Comparison of ENCODE assay signal across 8 mouse cellular contexts in the genomic region with DNA sequence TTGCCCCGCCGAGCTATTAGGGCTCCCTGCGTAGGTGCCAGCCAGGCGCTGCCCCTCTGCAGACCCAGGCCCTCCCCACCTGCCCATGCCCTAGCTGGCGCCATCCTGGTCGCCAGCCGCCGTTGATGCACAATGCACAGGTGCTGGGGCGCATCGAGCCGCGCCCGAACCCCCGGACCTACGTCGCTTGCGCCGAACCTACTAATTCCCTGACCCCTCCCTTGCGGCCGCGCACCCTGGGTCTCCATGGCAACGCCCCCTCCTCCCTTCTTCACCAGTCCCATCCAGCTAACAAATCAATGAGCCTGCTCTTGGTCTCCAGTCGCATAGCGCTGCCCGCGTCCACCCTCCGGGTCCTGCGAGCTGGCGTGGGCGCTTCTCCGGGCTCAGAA. TPM values are rescaled to one million over a fixed set of nuclear protein-coding genes. Genes with fewer than 3 reads are reported as not detected.
A peak's percentile ranks its signal among the peaks of the same experiment; 100 is the strongest.
DNase-seq lines count a peak whose midpoint lies in the region; ATAC-seq and TF ChIP-seq lines count a peak whose summit lies in the region.

No protein-coding gene starts in this region.

- H3K27ac ChIP-seq in heart, embryonic 12.5 days (ENCODE audit: poor library complexity, severe bottlenecking): no peak overlapping the region
- peak overlapping the region; percentile 79 for H3K27ac ChIP-seq in cortical plate, adult 2 months (ENCODE audit: insufficient read depth, low read length)
- no peak overlapping the region for H3K27ac ChIP-seq in intestine, embryonic 16.5 days (ENCODE audit: low read length)
- H3K27ac ChIP-seq in midbrain, embryonic 16.5 days (ENCODE audit: low read length): peak overlapping the region; percentile 89

- H3K36me3 ChIP-seq in heart, embryonic 12.5 days: peaks cover 10% of the 10 kb centered on the region
- H3K36me3 ChIP-seq in C2C12 (ENCODE audit: control insufficient read depth, insufficient read depth): peaks cover 8% of the 10 kb centered on the region
- peaks cover 6% of the 10 kb centered on the region for H3K36me3 ChIP-seq in intestine, embryonic 16.5 days (ENCODE audit: control insufficient read depth, insufficient read depth, low read length)
- 0 out of 2 replicates have a peak, but pooled peaks cover 5% of the 10 kb centered on the region for H3K36me3 ChIP-seq in midbrain, embryonic 16.5 days (ENCODE audit: control insufficient read depth, insufficient read depth, low read length)

- TF ChIP-seq POLR2A in cortical plate, adult 2 months (IDR thresholded peaks at IDR 0.05; ENCODE audit: extremely low read depth, insufficient read depth, low read length): no peak

- no peaks in the 10 kb centered on the region for H3K79me3 ChIP-seq in C2C12 (ENCODE audit: low read depth)

- peak overlapping the region; percentile 76 for H3K9ac ChIP-seq in heart, embryonic 12.5 days
- H3K9ac ChIP-seq in intestine, embryonic 16.5 days (ENCODE audit: low read depth, low read length): peak overlapping the region; percentile 70
- H3K9ac ChIP-seq in midbrain, embryonic 16.5 days (ENCODE audit: low read depth, low read length): peak overlapping the region; percentile 89

- H3K4me3 ChIP-seq in heart, embryonic 12.5 days: peak overlapping the region; percentile 78
- peak overlapping the region; percentile 36 for H3K4me3 ChIP-seq in C2C12 (ENCODE audit: insufficient read depth, poor library complexity, severe bottlenecking)
- peak overlapping the region; percentile 86 for H3K4me3 ChIP-seq in cortical plate, adult 2 months (ENCODE audit: insufficient read depth, low read length)
- H3K4me3 ChIP-seq in intestine, embryonic 16.5 days (ENCODE audit: low read length): peak overlapping the region; percentile 76
- H3K4me3 ChIP-seq in midbrain, embryonic 16.5 days (ENCODE audit: low read depth, low read length): peak overlapping the region; percentile 63

- under 1% methylated on average over 31 of the region's 31 CpGs for WGBS in heart, embryonic 12.5 days
- WGBS in intestine, embryonic 16.5 days: under 1% methylated on average over 31 of the region's 31 CpGs
- 0% methylated on average over 31 of the region's 31 CpGs for WGBS in midbrain, embryonic 16.5 days

- no peaks in the 10 kb centered on the region for H3K9me3 ChIP-seq in heart, embryonic 12.5 days (replicated peaks)
- no peaks in the 10 kb centered on the region for H3K9me3 ChIP-seq in intestine, embryonic 16.5 days (ENCODE audit: control insufficient read depth, low read length)
- H3K9me3 ChIP-seq in midbrain, embryonic 16.5 days (replicated peaks; ENCODE audit: control insufficient read depth, low read length, poor library complexity, severe bottlenecking): no peaks in the 10 kb centered on the region

- no peak for TF ChIP-seq CTCF in C2C12 (IDR thresholded peaks at IDR 0.05; ENCODE audit: control insufficient read depth, insufficient read depth, insufficient read length)
- TF ChIP-seq CTCF in cortical plate, adult 2 months (IDR thresholded peaks at IDR 0.05; ENCODE audit: extremely low read depth, insufficient read depth, low read length): no peak

- peaks cover 60% of the 10 kb centered on the region for H3K4me1 ChIP-seq in heart, embryonic 12.5 days (replicated peaks)
- H3K4me1 ChIP-seq in cortical plate, adult 2 months (ENCODE audit: control insufficient read depth, insufficient read depth, low read length): no peaks in the 10 kb centered on the region; the same call in 1 of the 2 replicates
- peaks cover 53% of the 10 kb centered on the region for H3K4me1 ChIP-seq in intestine, embryonic 16.5 days (ENCODE audit: control insufficient read depth, insufficient read depth, low read length)
- peaks cover 43% of the 10 kb centered on the region for H3K4me1 ChIP-seq in midbrain, embryonic 16.5 days (ENCODE audit: control insufficient read depth, insufficient read depth, low read length)

- peak overlapping the region; percentile 94 for H3K4me2 ChIP-seq in heart, embryonic 12.5 days
- peak overlapping the region; percentile 97 for H3K4me2 ChIP-seq in intestine, embryonic 16.5 days (ENCODE audit: low read depth, low read length)
- H3K4me2 ChIP-seq in midbrain, embryonic 16.5 days (ENCODE audit: low read length): peak overlapping the region; percentile 92

- DNase-seq in heart, adult 9 months (ENCODE audit: low spot score in 2 of 2): no peak
- DNase-seq in ovary, postnatal 14 days (ENCODE audit: low spot score): no peak
- no peak for DNase-seq in thymus, postnatal 4 days

- peak overlapping the region; percentile 87 for H3ac ChIP-seq in C2C12 (ENCODE audit: control insufficient read depth, insufficient read length, low read depth)

- peaks cover 79% of the 10 kb centered on the region for H3K27me3 ChIP-seq in heart, embryonic 12.5 days (replicated peaks)
- peaks cover 18% of the 10 kb centered on the region for H3K27me3 ChIP-seq in C2C12 (ENCODE audit: control insufficient read depth, insufficient read depth, insufficient read length)
- peaks cover 49% of the 10 kb centered on the region for H3K27me3 ChIP-seq in intestine, embryonic 16.5 days (replicated peaks; ENCODE audit: control insufficient read depth, insufficient read depth, low read length)
- H3K27me3 ChIP-seq in midbrain, embryonic 16.5 days (ENCODE audit: control insufficient read depth, insufficient read depth, low read depth, low read length): peaks cover 47% of the 10 kb centered on the region

- ATAC-seq in heart, embryonic 12.5 days (ENCODE audit: insufficient number of reproducible peaks, low FRiP score): peak; percentile 36
- ATAC-seq in intestine, embryonic 16.5 days: peak; percentile 54
- peak; percentile 77 for ATAC-seq in midbrain, embryonic 16.5 days

- H3K79me2 ChIP-seq in C2C12 (ENCODE audit: control insufficient read depth, insufficient read depth): peaks cover 10% of the 10 kb centered on the region

TF ChIP-seq in C2C12, 6 proteins besides CTCF, POLR2A, EP300 and RAD21:
- TF ChIP-seq FOSL1 (IDR thresholded peaks at IDR 0.05; ENCODE audit: insufficient read depth, low read length, poor library complexity, severe bottlenecking): no peak

RNA-seq across cellular contexts. Expression of gene Cbx8, which starts 0.6 kb away (rescaled TPM):
- polyA plus RNA-seq in heart, embryonic 12.5 days (2016; fragmentation: Nextera tagmentation; extraction: Ambion mirVana): 7.3 and 8.8 TPM in 2 replicates
- polyA plus RNA-seq in C2C12 (2012; fragmentation: generic; extraction: Trizol): 6.4 TPM
- 6.0 and 7.4 TPM in 2 replicates for polyA plus RNA-seq in cortical plate, adult 2 months (2012; rRNA removed)
- polyA plus RNA-seq in intestine, embryonic 16.5 days (2015; fragmentation: Nextera tagmentation; extraction: Ambion mirVana): 8.1 and 8.5 TPM in 2 replicates
- polyA plus RNA-seq in midbrain, embryonic 16.5 days (2015; fragmentation: Nextera tagmentation; extraction: Ambion mirVana): 8.5 and 8.6 TPM in 2 replicates

RNA-seq across cellular contexts. Expression of gene Cbx2, which starts 18.6 kb away (rescaled TPM):
- 29.3 and 30.5 TPM in 2 replicates for polyA plus RNA-seq in heart, embryonic 12.5 days (2016; fragmentation: Nextera tagmentation; extraction: Ambion mirVana)
- polyA plus RNA-seq in C2C12 (2012; fragmentation: generic; extraction: Trizol): 14.8 TPM
- polyA plus RNA-seq in cortical plate, adult 2 months (2012; rRNA removed): 2.6 and 2.8 TPM in 2 replicates
- 17.8 and 18.1 TPM in 2 replicates for polyA plus RNA-seq in intestine, embryonic 16.5 days (2015; fragmentation: Nextera tagmentation; extraction: Ambion mirVana)
- polyA plus RNA-seq in midbrain, embryonic 16.5 days (2015; fragmentation: Nextera tagmentation; extraction: Ambion mirVana): 13.3 and 18.0 TPM in 2 replicates

RNA-seq across cellular contexts. Expression of gene Cbx4, which starts 44.7 kb away (rescaled TPM):
- 13.2 and 14.9 TPM in 2 replicates for polyA plus RNA-seq in heart, embryonic 12.5 days (2016; fragmentation: Nextera tagmentation; extraction: Ambion mirVana)
- 12.1 TPM for polyA plus RNA-seq in C2C12 (2012; fragmentation: generic; extraction: Trizol)
- polyA plus RNA-seq in cortical plate, adult 2 months (2012; rRNA removed): 45.3 and 47.5 TPM in 2 replicates
- polyA plus RNA-seq in intestine, embryonic 16.5 days (2015; fragmentation: Nextera tagmentation; extraction: Ambion mirVana): 9.3 and 10.0 TPM in 2 replicates
- 23.9 and 25.6 TPM in 2 replicates for polyA plus RNA-seq in midbrain, embryonic 16.5 days (2015; fragmentation: Nextera tagmentation; extraction: Ambion mirVana)

RNA-seq across cellular contexts. Expression of gene Enpp7, which starts 53.3 kb away (rescaled TPM):
- not detected in 2 replicates for polyA plus RNA-seq in heart, embryonic 12.5 days (2016; fragmentation: Nextera tagmentation; extraction: Ambion mirVana)
- polyA plus RNA-seq in C2C12 (2012; fragmentation: generic; extraction: Trizol): not detected
- not detected in 2 replicates for polyA plus RNA-seq in cortical plate, adult 2 months (2012; rRNA removed)
- polyA plus RNA-seq in intestine, embryonic 16.5 days (2015; fragmentation: Nextera tagmentation; extraction: Ambion mirVana): 0.57 and 1.7 TPM in 2 replicates
- polyA plus RNA-seq in midbrain, embryonic 16.5 days (2015; fragmentation: Nextera tagmentation; extraction: Ambion mirVana): not detected in 2 replicates

Comparison
In these comparisons a context has a peak if more than half of its experiments do, and no peak if none do; other contexts are left out.
1. H3K27ac ChIP-seq: peak in cortical plate, adult 2 months (single experiment) and midbrain, embryonic 16.5 days (single experiment); none in heart, embryonic 12.5 days (single experiment) and intestine, embryonic 16.5 days (single experiment).
2. H3K4me3 ChIP-seq: peak in every context shown above with its lines; median percentile 86 in cortical plate, adult 2 months; 78 in heart, embryonic 12.5 days; 76 in intestine, embryonic 16.5 days; 63 in midbrain, embryonic 16.5 days; 36 in C2C12.
3. Peak in every context shown above with its lines, with median percentiles within 50 percentile points of each other: ATAC-seq, H3K4me2 ChIP-seq and H3K9ac ChIP-seq.